Mouse (Mus musculus) lung, postnatal 0 days (tissue): Measurements from ENCODE around the gene Epn1.

Source experiments
- CTCF ChIP-seq: IDR thresholded peaks from 2 replicates; pipeline ENCODE4 v1.5.1; 2016; ENCODE audit warnings: antibody characterized with exemption, mild to moderate bottlenecking
- EP300 ChIP-seq: IDR thresholded peaks from 2 replicates; pipeline ENCODE4 v1.6.1; 2016; ENCODE audit warnings: antibody characterized with exemption, mild to moderate bottlenecking, control low read depth

GRCm38 (mm10) chr7:5092831-5093510 is 12.9 kb downstream of the Epn1 start:
- TF ChIP-seq CTCF, result no peak
- no peak for TF ChIP-seq EP300
